Mouse (Mus musculus) E14TG2a.4 (cell line): ENCODE data around the gene Gng3.

Experiments used
- CTCF ChIP-seq: conservative IDR thresholded peaks from 2 replicates; pipeline ENCODE4 v1.5.1; 2014; ENCODE audit warnings: low read length
- NANOG ChIP-seq: IDR thresholded peaks from 2 replicates; pipeline ENCODE4 v1.6.1; 2014; ENCODE audit warnings: borderline replicate concordance, low read length, mixed read lengths
- POU5F1 ChIP-seq: IDR thresholded peaks from 2 replicates; pipeline ENCODE4 v1.6.1; 2014; ENCODE audit warnings: low read length, borderline replicate concordance

GRCm38 (mm10) chr19:8815812-8816211 lies 23.2 kb downstream of the Gng3 start:
- TF ChIP-seq CTCF = no peak
- no peak for TF ChIP-seq NANOG
- TF ChIP-seq POU5F1 = no peak
